Mouse (Mus musculus) lung, postnatal 0 days (tissue): ENCODE data around the gene Pdzrn3. TPM values are rescaled to one million over a fixed set of nuclear protein-coding genes. Genes with fewer than 3 reads are reported as not detected.
A peak's percentile ranks its signal among the peaks of the same experiment; 100 is the strongest.

Source experiments
- ATAC-seq: fragments of 200-750 bp; cut with Nextera tagmentation; 2 replicates; pipeline ENCODE4 v1.8.0; 2017; ENCODE audit warnings: moderate library complexity
- DNase-seq: peaks from one replicate; pipeline ENCODE4 v3.0.0-alpha.2; 2016; ENCODE audit warnings: low spot score
- H3K27ac ChIP-seq: fragments of 300-500 bp; sonication (generic); 2 replicates; pipeline ENCODE4 v1.5.1; 2014; ENCODE audit warnings: antibody characterized with exemption, mild to moderate bottlenecking, low read length, mixed read lengths
- H3K27me3 ChIP-seq: fragments of 300-500 bp; sonication (generic); replicated peaks from 2 replicates; pipeline ENCODE4 v1.6.1; 2014; ENCODE audit warnings: low read length, mixed read lengths; ENCODE audit not compliant: insufficient read depth
- H3K36me3 ChIP-seq: fragments of 300-500 bp; sonication (generic); 2 replicates; pipeline ENCODE4 v1.6.1; 2014; ENCODE audit warnings: low read length, mixed read lengths; ENCODE audit not compliant: insufficient read depth
- H3K4me1 ChIP-seq: fragments of 300-500 bp; sonication (generic); 2 replicates; pipeline ENCODE4 v1.6.1; 2014; ENCODE audit warnings: antibody characterized with exemption, low read depth, low read length, mixed read lengths; ENCODE audit not compliant: insufficient read depth
- H3K4me2 ChIP-seq: fragments of 300-500 bp; sonication (generic); replicated peaks from 2 replicates; pipeline ENCODE4 v1.6.1; 2014; ENCODE audit warnings: low read depth, mild to moderate bottlenecking, low read length, moderate library complexity, mixed read lengths
- H3K4me3 ChIP-seq: fragments of 300-500 bp; sonication (generic); 2 replicates; pipeline ENCODE4 v1.5.1; 2014; ENCODE audit warnings: low read depth, low read length
- H3K9ac ChIP-seq: fragments of 300-500 bp; sonication (generic); replicated peaks from 2 replicates; pipeline ENCODE4 v1.6.1; 2014; ENCODE audit warnings: low read depth, mild to moderate bottlenecking
- H3K9me3 ChIP-seq: fragments of 300-500 bp; sonication (generic); 2 replicates; pipeline ENCODE4 v1.6.1; 2016; ENCODE audit warnings: low read length, mixed read lengths
- CTCF ChIP-seq: IDR thresholded peaks from 2 replicates; pipeline ENCODE4 v1.5.1; 2016; ENCODE audit warnings: antibody characterized with exemption, mild to moderate bottlenecking
- EP300 ChIP-seq: IDR thresholded peaks from 2 replicates; pipeline ENCODE4 v1.6.1; 2016; ENCODE audit warnings: antibody characterized with exemption, mild to moderate bottlenecking, control low read depth
- WGBS: fragments of 180-500 bp; shearing (Covaris S2); extraction: QIAGEN DNeasy Blood & Tissue Kit; methylation state at CpG from one replicate; pipeline ENCODE4 v1.1.7; 2014; 5-methylcytosine and 5-hydroxymethylcytosine counted together
- polyA plus RNA-seq: library from polyadenylated mRNA; unstranded; fragments of >200 nt; fragmentation: Nextera tagmentation; extraction: Ambion mirVana; gene quantifications from 2 replicates; pipeline ENCODE4 v1.2.1, GENCODE M21; 2015

The Pdzrn3 gene
- polyA plus RNA-seq, 1 experiment from 2014 or later = 7.4 TPM

DNA sequence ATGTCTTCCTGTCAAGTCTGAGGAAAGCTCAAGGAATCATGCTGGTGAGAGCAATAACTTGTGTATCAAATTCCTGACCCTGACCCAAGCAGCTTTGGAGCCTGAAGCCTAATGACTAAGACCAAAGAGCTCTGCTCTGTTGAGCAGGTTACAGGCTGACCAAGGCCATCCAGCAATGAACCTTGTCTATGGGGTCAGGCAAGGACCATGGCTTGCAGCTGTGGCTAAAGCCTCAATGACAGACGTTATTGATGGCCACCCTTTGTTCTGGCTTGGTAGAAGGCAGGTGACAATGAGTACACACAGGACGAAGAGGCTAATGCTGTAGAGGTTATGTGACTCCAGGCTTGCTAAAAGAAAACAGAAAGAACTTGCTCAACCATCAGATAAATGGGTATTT lies 33.4 kb upstream of the Pdzrn3 start:
- DNase-seq (no peak), ATAC-seq (no peak)
- no peak for TF ChIP-seq EP300
- TF ChIP-seq CTCF = no peak
- Histone ChIP-seq H3K27me3 (no peaks in the 10 kb centered on the region), H3K27ac (no peak overlapping the region), H3K36me3 (no peaks in the 10 kb centered on the region), H3K4me2 (no peak overlapping the region), H3K9me3 (no peaks in the 10 kb centered on the region), H3K4me3 (no peak overlapping the region), H3K9ac (no peak overlapping the region), H3K4me1 (no peaks in the 10 kb centered on the region)
- WGBS = 24% methylated on average over 2 of the region's 2 CpGs

DNA sequence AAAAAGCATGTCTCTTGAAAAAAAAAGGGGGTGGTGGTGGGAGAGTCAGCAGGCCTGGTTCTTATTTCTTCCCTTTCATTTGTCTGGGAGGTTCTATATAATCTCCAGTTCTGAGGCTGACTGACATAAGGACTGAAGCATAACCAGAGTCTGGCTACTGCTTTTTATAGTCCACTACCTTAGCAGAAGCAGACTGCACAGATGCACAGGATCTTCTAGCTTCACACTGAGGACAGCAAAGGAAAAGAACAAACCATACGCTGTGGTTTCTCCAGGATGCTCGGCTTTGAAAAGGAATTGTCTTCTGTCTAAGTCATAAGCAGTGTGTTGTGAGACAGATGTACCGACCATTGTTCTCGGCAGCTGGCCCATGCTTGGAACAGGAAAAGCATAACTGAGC lies 19.0 kb upstream of the Pdzrn3 start:
- Histone ChIP-seq H3K4me2 (no peak overlapping the region), H3K9ac (no peak overlapping the region), H3K4me1 (no peaks in the 10 kb centered on the region), H3K36me3 (no peaks in the 10 kb centered on the region), H3K27ac (no peak overlapping the region), H3K4me3 (no peak overlapping the region), H3K27me3 (no peaks in the 10 kb centered on the region), H3K9me3 (no peaks in the 10 kb centered on the region)
- WGBS = 63% methylated on average over 4 of the region's 4 CpGs
- no peak for TF ChIP-seq EP300
- no peak for TF ChIP-seq CTCF
- DNase-seq = no peak
- ATAC-seq = no peak

DNA sequence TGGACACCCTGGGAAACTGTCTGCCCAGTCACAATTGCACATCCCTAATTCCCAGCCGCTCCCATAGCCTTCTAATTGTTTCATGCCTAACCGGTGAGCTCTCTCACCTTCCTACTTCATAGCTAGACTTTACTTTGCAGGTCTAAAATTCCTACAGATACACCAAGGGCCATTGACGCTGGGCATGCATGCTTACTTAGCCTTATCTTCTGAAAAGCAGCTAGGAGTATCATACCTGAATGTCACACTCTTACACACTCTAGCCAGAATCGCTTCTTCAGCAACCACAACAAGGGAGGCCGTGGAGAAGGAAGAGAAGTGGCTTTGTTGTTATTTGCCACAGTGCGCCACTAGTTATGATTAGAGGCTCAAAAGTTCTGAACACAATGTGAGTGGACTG lies 18.2 kb upstream of the Pdzrn3 start:
- Histone ChIP-seq H3K4me2 (no peak overlapping the region), H3K9ac (no peak overlapping the region), H3K4me1 (no peaks in the 10 kb centered on the region), H3K36me3 (no peaks in the 10 kb centered on the region), H3K4me3 (no peak overlapping the region), H3K27ac (no peak overlapping the region), H3K9me3 (no peaks in the 10 kb centered on the region), H3K27me3 (no peaks in the 10 kb centered on the region)
- DNase-seq = no peak
- ATAC-seq = peak; percentile 69
- TF ChIP-seq CTCF (no peak), EP300 (peak; percentile 89)
- 73% methylated on average over 6 of the region's 6 CpGs for WGBS

DNA sequence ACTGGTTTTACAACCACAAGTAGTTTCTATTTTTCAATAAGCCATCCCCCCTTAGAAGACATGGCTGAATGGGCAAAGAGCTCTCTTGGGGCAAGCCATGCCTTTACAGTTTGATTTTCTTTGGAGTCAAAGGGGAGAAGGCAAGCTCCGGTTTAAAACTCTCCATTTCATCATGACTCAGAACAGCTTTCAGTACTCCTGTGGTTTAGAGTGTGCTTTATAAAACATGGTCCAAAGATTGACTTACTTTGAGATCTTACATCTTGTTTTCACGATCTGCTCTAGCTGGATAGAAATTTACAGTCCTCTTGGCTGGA lies 15.1 kb upstream of the Pdzrn3 start:
- H3K27ac ChIP-seq = no peak overlapping the region
- no peak for ATAC-seq
- no peaks in the 10 kb centered on the region for H3K9me3 ChIP-seq
- H3K4me3 ChIP-seq = no peak overlapping the region
- H3K27me3 ChIP-seq = no peaks in the 10 kb centered on the region
- no peaks in the 10 kb centered on the region for H3K36me3 ChIP-seq
- 86% methylated on average over 2 of the region's 2 CpGs for WGBS
- no peak for DNase-seq
- no peak overlapping the region for H3K9ac ChIP-seq
- H3K4me2 ChIP-seq = no peak overlapping the region
- TF ChIP-seq EP300 = no peak
- no peak for TF ChIP-seq CTCF
- H3K4me1 ChIP-seq = no peaks in the 10 kb centered on the region

DNA sequence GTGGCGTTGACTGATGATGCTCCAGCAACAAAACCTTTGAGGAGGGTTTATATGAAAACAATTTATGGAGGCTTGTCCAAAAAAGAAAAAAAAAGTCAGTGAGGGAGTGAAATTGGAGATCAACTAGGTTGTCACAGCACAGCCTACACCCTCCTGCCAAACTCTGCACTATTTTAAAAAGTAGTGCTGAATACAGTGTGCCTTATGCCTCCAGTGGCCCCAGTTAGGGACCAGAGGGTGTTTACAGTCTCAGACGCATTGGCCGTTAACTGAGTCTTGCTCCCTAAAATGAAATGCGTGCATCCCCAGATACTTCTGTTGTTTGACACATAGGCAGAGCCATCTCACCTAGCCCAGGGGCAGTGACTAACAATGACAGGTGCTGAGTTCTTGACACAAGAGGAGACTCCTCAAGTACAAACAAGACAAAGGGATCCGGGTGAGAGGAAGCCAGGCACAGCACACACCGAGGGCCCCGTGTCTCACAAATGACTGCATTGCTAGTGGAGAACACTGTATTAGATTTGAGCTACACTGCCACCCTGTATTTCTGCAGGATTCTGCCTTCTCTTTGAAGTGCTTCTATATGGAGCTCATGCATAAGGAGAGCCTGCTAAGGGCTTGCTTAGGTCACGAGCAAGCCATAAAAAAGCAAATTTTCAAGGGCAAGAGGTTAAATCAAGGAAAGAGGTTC lies 14.6 kb upstream of the Pdzrn3 start:
- H3K9ac ChIP-seq = no peak overlapping the region
- H3K9me3 ChIP-seq = no peaks in the 10 kb centered on the region
- H3K36me3 ChIP-seq = no peaks in the 10 kb centered on the region
- ATAC-seq = no peak
- TF ChIP-seq CTCF (no peak), EP300 (no peak)
- no peaks in the 10 kb centered on the region for H3K4me1 ChIP-seq
- no peak overlapping the region for H3K27ac ChIP-seq
- no peak overlapping the region for H3K4me2 ChIP-seq
- WGBS = 72% methylated on average over 8 of the region's 8 CpGs
- no peaks in the 10 kb centered on the region for H3K27me3 ChIP-seq
- no peak overlapping the region for H3K4me3 ChIP-seq
- no peak for DNase-seq

DNA sequence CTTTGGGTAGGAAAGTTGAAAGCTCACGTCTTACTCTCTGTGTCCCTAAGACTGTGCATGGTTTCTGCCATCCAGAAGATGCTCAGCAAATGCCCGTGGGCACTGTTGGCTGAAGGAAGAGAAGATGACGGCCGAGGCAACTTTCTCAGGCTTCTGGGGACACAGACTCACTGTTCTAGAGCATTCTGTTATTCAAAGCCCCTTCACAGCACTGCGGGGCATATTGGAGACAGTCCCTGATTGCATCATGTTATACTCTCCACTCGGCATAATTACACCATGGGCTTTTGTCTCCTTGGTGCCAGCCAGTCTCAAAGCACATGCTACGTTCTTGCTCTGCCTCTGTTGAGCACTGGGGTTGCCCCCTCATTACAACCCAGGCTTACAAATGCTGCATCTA lies 7.8 kb upstream of the Pdzrn3 start:
- DNase-seq = no peak
- no peak overlapping the region for H3K4me3 ChIP-seq
- TF ChIP-seq CTCF = no peak
- no peak for TF ChIP-seq EP300
- no peak overlapping the region for H3K4me2 ChIP-seq
- no peak overlapping the region for H3K9ac ChIP-seq
- no peaks in the 10 kb centered on the region for H3K4me1 ChIP-seq
- no peaks in the 10 kb centered on the region for H3K36me3 ChIP-seq
- H3K27ac ChIP-seq = no peak overlapping the region
- H3K9me3 ChIP-seq = no peaks in the 10 kb centered on the region
- WGBS = 89% methylated on average over 7 of the region's 7 CpGs
- no peak for ATAC-seq
- no peaks in the 10 kb centered on the region for H3K27me3 ChIP-seq

DNA sequence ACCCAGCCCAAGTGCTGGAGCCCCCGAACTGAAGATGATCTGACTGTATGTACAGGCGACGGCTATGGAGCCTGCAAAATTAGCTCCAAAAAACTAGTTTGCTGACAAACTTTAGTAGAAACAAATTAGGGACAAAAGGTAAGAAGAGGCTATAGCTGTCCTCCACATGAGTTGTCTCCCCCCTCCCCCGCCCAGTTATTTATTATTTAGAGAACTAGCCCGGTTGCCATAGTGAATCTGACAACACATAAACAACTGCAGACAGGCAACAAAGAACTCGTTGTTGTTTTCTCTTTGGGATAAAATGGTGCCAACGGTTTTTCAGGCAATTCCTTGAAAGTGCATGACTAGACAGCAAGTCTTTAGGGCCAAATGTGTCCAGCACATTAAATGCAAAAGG lies 7.3 kb upstream of the Pdzrn3 start:
- H3K27me3 ChIP-seq = no peaks in the 10 kb centered on the region
- no peak overlapping the region for H3K9ac ChIP-seq
- ATAC-seq (no peak), DNase-seq (no peak)
- 77% methylated on average over 7 of the region's 7 CpGs for WGBS
- no peaks in the 10 kb centered on the region for H3K4me1 ChIP-seq
- H3K4me3 ChIP-seq = no peak overlapping the region
- H3K27ac ChIP-seq = no peak overlapping the region
- H3K4me2 ChIP-seq = no peak overlapping the region
- H3K36me3 ChIP-seq = no peaks in the 10 kb centered on the region
- TF ChIP-seq CTCF = no peak
- no peak for TF ChIP-seq EP300
- no peaks in the 10 kb centered on the region for H3K9me3 ChIP-seq
